Mouse (Mus musculus) CD4-positive naive resting alpha-beta T cell, adult 57 days (primary cell): ENCODE data around the gene Ceacam15. TPM values are rescaled to one million over a fixed set of nuclear protein-coding genes. Genes with fewer than 3 reads are reported as not detected.

Experiments
- total RNA-seq: library from RNA; stranded (reverse); gene quantifications from one replicate; pipeline ENCODE4 v1.2.4, GENCODE M21; 2023

The Ceacam15 gene
- total RNA-seq, result not detected

DNA sequence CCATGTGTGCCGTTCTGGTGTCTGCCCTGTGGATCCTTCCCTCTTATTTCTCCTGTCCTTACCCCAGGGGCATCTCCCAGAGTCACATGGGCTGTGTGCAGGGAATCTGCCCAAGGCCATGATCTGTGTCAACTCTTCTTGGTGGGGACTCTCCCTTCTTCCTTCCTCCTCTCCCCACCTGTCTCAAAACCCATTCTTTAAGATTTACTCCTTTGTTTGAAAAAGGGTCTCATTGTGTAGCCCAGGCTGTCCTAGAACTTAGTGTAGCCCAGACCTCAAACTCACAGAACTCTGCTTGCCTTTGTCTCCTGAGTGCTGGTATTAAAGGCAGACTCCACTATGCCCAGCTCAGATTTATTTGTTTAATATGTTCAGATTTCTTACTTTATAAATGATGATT, at the start of gene Ceacam15:
Gene Ceacam15, minus strand, starts transcription at position 101 of the 400 bp plus-strand sequence.

GRCm38 (mm10) chr7:16721629-16722028, 46.1 kb upstream of the Ceacam15 start, which contains the start of gene Ceacam9:
TSS of gene Ceacam9 (plus strand) at chr7:16721929.

Other genes starting within 250 kb of the Ceacam15 start
- gene Tmem160, start 222.9 kb downstream of the Ceacam15 start, total RNA-seq, result 40.0 TPM
- not detected for gene Npas1, start 198.0 kb downstream of the Ceacam15 start, total RNA-seq
- 20.2 TPM for gene Arhgap35, start 60.7 kb downstream of the Ceacam15 start, total RNA-seq
- not detected for gene Ceacam9, start 46.2 kb upstream of the Ceacam15 start, total RNA-seq
- 72.7 TPM for gene Ap2s1, start 62.7 kb upstream of the Ceacam15 start, total RNA-seq
- 132 TPM for gene Slc1a5, start 105.6 kb upstream of the Ceacam15 start, total RNA-seq
- 104 TPM for gene Strn4, start 140.2 kb upstream of the Ceacam15 start, total RNA-seq
- 24.7 TPM for gene Fkrp, start 141.0 kb upstream of the Ceacam15 start, total RNA-seq
- gene Prkd2, start 167.2 kb upstream of the Ceacam15 start, total RNA-seq, result 256 TPM
- gene Dact3, start 199.6 kb upstream of the Ceacam15 start, total RNA-seq, result 0.44 TPM
- gene Gng8, start 216.1 kb upstream of the Ceacam15 start, total RNA-seq, result not detected
- 2.0 TPM for gene Ptgir, start 230.8 kb upstream of the Ceacam15 start, total RNA-seq
- 106 TPM for gene Calm3, start 248.4 kb upstream of the Ceacam15 start, total RNA-seq